Mouse (Mus musculus) urinary bladder, postnatal 36 days (tissue): Measurements from ENCODE around the gene H6pd.
A peak's percentile ranks its signal among the peaks of the same experiment; 100 is the strongest.

Source experiments
- DNase-seq, 2 experiments: peaks; one replicate each; pipeline ENCODE4 v3.0.0; 2022; ENCODE audit warnings: low spot score in 2 of 2, mixed read lengths in 1 of 2

H6pd gene

DNA sequence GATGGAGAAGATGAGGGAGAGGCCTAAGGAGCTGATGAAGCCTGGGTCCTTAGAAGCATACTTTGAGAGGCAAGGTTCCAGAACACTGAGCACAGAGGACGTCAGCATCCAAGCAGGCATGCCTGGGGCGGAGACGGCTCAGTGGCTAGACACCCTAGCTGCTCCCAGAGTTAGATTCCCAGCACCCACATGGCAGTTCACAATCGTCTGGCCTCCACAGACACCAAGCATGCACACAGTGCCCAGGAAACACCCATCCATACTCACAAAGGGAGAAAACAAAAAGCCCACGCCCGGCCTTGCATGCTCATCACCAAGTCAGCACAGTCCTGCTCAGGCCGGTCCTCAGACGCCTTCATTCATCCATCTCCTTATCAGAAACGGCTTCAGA is 9.3 kb downstream of the H6pd start:
- DNase-seq: no peak

DNA sequence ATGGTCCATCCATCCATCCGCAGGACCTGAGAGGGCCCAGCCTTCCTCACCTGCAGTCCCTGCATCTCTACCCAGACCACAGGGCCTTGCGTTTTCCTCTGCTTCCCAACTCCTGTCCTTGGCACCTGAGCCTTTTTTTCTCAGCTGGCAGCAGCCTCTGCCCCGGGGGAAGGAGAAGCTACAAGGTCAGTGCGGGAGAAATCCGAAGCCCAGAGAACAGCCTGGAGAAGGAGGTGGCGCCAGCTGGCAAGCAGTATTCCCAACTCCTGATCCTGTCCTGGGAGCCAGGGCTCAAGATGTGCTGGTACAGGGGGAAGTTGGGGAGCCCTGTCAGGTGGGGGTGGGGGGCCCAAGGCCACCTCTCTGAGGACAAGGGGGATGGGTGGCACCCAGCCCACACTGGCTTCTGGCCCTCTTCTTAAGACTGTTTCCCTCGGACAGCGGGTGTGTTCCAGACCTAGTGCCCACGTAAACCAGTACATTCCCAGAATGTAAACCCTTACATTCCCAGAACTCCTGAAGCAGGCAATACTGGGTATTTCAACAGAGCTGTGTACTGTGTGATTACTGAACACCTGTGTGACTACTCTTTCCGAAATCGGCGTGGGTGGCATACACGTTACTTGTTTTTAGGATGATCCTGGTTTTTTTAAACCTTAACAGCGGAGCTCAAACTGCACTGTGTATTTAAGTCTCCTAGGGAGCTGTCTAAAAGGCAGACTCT is 9.9 kb downstream of the H6pd start:
- no peak for DNase-seq

DNA sequence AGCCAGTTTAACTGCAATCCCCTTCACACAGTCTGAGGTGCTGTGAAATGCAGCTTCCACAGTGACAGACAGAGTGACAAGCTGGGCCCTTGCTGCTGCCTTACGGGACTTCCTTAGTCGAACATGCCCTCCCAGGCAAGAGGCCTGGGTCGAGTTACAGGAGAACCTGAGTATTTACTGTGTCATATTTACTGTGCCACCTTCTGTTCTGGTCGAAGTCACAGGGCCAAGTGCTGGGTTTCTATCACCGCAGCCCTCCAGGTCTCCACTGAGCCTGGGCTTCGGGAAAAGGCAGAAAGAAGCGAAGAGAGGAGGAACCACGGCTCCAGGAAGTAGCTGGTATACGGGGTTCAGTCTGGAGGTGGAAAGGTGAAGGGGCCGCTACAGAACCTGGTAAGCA is 10.8 kb downstream of the H6pd start:
- no peak for DNase-seq

DNA sequence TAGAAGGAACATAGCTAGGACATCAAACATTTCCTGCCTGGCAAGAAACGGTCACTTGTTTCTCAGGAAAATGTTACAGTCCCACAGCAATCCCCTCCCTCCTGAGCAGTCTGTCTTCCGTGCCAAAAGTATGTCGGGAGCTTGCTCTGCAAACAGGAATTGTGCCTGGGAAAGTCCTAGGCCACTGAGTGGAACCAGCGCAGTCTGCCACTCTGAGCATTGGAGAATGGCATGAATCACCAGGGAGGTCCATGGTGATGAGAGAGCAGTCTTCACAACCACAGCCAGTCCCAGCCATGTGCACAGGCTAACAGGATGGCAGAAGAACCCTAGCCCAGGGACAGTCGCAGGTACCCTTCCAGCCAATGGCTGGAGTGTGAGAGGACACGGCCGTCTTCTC is 12.4 kb downstream of the H6pd start:
- no peak for DNase-seq

DNA sequence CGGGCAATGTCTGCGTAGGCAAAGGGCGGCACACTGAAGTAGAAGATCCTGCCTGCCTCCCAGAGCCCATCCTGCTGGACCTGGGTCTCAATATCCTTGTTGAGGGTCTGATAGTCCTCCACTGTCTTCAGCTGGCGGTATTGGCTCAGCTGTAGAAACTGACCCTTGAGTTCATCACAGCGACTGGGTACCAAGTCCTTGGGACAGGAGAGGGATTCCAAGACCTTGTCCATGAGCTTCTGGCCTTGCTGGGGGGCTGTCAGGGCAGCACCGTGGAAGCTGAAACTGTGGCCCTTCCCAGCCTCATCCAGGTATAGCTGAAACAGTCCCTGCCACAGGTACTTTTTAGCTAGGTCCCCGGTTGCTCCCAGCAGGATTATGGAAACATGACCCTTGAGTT is 12.9 kb downstream of the H6pd start:
- DNase-seq: no peak

DNA sequence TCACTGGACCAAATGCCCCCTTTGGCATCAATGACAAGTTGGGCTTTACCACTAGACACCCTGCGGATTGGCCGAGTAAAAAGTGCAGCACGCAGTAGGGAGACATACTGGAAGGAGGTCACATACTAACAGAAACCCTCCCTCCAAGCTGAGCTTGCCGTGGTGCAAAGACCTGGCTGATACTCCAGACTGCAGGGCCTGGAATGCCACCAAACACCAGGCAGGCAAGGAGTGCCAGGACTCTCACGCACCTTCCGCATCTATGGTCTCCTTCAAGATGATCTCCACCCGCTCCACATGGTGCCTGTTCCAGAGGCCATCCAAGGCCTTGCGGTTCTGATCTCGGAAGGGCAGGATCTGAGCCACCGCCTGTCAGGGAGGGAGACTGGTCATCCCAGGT is 14.6 kb downstream of the H6pd start:
- DNase-seq: no peak

DNA sequence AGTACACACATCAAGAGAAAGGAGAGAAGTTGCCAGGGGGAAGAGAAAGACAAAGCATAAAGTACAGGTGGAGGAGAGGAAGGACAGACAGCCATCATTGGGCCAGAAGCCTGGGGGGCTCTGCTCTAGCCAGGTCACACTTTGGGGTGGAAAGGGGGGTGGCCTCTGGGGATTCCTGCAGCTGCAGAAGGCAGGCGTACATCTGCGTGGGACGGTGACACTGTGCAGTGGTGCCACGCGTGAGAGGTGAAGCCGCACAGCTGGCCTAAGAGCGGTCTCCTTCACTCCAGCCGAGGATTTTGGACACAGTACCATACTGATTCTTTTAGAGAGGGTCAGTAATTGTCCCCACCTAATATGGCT is 16.2 kb downstream of the H6pd start:
- DNase-seq: no peak

DNA sequence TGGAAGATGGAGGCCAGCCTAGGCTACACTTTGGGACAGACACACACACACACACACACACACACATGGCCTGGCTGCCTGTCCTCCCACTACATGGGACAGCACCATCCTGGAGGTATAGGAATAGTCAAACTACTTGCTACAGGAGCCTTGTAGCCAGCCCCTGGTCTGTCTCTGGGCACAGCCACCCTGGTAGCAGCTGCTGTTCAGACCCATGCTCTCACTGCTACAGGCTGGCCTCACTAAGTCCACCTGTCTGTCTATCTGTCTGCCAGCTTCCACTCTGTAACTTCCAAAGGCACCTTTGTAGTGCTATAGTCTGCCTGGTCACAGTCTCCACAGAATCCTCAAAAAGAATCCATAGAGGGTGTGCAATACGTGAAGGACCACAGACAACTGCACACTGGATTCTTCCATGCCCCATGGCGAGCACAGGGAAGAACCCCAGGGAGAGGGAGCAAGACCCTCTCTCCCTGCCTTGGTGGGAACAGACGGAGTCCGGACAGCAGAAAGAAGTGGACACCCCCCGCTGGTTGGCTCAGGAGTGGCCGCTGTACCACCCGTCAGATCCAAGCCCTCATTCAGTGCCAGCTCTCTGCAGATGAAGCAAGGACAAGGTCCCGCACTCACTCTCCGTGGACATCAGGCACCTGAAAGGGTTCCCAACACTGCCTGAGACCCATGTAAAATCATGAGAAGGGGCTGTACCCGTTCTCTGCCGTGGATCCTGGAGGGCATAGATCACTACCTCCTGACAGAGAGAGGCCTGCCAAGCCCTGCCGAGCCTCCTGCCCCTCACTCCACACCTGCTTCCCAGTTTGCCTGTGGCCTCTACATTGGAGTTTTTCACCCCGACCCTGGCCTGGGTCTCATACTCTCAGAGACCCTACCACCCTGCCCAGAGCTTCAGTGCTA is 16.8 kb downstream of the H6pd start:
- no peak for DNase-seq

DNA sequence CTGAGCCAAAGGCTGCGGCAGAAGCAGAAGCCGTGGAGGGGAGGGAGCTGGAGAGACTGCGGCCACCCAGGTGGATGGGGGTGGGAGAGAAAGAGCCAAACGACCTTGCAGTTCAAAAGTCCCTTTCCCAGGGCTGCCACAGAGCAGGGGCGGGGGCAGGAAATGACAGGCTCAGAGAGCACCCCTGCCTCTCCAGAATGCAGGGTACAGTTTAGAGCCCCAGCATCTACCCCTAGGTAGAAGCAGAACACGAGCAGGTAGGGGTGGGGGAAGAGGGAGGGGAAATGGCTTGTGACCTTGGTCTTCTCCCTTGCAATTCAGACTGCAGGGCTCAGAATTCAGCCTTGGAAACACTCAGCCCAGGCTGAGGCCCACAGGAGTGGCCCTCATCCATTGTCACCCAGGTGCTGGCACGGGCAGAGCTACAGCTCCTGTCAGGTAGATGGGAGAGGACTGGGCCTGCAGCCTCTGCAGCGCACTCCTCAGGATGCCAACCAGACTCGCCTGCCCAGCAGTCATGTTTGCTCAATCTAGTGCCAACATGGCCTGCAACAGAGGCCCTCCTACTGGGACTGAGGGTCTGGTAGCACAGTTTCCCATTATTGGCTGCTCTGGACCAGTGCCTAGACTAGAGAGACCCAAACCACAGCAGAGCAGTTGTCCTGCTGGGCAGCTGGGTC is 17.7 kb downstream of the H6pd start:
- no peak for DNase-seq

DNA sequence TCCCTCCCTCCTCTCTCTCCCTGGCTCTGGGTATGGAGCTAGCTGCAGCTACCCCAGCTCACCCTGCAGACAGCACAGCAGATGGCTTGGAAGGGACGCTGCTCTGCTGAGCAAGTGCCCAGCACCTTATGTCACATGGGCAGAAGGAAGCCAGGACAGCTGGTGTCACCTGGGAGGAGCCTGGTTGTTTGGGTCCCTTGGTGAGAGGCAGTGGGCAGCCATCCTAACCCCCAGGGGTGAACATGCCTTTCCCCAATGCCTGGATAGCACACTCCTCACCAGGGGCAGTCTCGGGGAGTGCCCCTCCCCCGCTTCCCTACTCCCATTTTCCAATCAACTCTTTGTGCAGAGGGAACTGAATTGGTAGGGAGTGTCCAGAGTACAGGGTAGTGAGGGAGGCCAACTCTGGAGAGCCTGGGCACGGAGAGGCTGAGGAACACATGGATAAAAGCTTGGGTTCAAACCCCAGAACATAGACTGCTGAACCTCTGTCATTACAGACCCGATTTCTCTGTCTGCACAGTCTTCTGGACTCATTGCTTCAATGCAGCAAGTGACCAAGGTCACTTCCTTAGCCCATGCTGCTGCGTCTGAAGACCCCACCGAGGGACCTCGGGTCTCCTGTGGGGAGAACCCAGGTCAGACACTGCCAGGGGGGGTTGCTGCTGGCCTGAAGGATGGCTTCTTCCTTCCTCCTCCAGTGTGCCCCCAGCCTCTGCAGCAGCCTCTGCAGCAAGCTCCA is 18.4 kb downstream of the H6pd start:
- no peak for DNase-seq

DNA sequence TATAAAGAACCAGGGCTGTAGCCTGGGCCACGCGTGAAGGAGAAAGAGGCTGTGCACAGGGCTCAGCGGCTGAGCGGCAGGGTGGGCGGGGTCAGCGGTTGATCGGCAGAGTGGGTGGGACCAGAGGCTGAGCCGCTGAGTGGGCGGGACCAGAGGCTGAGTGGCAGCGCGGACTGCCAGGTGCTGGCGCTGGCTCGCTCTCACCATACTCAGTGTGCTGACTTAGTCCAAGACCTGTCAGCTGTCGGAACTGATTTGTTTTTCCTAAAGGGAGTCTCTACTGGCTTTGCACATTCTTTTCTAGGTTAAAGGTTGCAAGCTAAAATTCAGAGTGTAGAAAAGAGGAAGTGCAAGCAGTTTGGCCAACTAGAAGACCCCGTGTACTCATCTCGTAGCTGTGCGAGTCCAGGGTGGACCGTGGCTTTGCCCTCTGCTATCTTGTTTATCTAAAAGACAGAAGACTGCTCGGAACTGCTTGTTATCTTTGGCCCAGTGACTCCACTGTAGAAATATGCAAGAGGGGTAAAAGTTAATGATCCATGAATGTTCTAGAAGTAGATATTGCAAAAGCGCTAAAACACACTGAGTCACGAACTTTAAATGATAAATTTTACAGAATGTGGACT is 19.8 kb downstream of the H6pd start:
- DNase-seq: peak; percentile 79 to 90

DNA sequence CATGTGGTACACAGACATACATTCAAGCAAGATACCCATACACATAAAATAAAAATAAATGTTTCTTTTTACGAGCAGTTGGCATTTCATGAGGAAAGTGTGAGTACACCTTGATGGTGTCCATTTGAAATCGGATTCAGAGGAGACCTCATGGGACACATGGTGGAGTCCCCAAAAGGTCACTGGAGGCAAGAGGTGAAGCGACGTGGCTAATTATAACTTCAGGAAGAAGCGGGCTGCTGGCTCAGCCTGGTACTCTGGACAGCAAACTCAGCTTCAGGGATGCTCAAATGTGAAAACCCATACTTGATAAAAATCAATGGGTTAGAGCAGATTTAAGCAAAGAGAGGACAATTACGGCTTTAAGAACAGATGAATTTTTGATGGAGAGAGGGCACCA is 20.5 kb downstream of the H6pd start:
- no peak for DNase-seq

DNA sequence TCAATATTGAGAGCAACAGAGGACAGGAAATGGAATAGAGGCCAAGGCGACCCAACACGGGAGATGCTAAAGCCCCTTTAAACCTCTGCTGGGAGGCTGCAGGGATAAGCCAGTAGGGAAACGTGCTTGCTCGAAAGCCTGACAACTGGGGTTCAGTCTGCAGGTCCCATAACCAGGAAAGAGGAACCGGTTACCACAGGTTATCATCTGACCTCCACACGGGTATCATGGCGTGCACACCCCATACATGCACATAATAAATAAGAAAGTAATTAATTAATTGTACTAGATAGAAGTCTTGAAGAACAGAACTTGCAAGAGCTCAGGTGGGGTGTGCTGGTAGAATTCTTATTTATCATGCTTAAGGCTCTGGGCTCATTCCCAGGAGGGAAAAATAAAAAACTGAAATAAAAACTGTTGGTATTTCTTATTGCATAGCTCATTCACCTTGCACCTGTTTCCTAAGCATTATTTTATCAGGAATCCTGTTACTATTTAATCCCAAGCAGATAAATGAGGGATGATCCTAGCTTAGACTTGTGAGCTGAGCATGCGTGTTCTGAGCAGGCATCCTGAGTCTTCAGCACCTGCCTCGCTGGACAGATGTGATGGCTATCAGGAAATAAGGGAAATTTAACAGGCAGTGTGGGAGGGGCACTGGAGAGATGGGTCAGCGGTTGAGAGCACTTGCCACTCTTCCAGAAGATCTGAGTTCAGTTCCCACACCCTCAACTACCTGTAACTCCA is 22.0 kb downstream of the H6pd start:
- DNase-seq: no peak

DNA sequence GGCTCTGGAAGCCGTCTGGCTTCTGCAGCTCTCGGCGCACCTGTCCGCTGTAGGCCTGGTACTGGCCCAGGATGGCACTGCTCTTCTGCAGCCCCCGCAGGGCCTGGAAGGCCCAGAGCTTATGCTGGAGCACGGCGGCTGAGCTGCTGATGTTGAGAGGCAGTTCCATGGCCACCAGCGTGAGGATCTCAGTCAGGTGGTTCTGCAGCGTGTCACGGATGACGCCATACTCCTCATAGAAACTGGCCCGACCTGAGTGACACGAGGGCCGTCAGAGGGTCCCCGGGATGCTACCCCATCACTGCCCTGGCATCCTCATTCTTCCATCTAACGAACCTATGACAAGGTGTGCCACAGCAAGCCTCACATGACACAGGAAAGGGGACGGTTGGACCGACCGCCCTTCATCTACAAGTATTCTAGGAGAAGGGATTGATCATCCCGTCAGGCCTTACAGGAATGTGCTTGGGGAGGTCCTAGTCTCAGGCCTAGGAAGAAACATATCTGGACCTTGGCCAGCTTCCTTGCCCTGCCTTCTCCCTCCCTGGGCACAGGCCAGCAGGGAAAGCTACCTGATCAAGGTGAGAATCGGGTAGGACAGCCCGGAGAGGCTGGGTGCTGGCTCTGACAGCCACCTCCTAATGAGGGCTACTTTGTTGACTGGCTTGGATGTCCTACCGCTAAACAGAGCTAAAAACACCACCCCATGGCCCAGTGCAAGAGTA is 24.7 kb downstream of the H6pd start:
- DNase-seq: no peak

DNA sequence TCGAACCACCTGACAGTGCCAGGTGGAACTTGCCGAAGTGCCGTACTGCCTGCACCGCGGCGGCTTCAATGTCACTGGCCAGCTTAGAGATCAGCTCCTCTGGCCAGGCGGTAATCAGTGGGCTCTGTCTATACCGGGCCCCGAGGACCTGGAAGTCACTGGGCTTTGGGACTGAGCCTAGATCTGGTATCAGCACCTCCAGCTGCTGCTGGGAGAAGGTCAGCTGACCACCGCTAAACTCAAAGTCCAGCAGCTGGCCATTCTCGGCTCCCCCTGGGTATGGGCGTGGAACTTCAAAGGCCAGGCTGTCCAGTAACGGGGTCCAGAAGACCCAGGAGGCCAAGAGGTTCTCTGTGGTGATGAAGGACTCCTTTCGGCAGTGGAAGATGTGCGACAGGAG is 26.7 kb downstream of the H6pd start:
- no peak for DNase-seq

DNA sequence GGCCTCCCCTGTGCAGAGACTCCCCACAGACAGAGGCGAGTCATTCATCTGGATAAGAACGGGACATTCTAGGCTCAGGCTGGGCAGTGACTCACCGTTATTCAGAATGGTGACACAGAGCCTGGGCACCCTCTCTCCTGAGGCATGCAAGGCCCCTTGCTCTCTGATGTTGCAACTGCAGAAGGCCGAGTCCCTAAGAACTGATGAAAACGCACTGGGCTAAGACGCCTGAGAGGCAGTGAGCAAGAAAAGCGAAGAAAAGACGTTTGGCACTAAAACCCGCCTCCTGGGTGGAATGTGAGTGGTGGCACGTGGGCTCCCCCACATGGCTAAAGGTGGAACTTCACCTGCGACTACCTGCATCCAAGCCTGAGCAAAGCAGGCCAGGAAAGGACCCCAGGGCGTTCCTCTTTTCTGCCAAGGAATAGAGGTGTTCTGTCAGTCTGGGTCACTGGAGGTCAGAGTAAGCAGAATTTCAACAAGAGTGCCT is 29.0 kb downstream of the H6pd start:
- DNase-seq: peak; percentile 71 to 78

DNA sequence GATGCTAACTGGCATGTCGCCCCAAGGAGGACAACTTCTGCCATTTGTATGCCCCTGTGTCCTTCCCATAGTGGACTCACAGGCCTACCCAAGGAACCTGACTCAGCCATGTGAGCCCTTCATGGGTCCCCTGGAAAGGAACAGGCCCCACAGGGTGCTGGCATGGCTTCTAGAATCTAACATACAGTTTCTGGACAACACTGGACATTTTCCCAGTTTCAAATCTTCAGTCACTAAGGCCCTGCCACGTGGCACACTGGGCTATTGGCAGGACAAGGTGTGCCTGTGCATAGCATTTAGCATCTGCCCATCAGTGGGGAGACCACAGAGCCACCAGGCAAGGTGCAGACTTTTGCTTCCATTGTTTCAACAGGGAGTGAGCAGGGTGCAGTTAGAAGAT is 30.0 kb downstream of the H6pd start:
- DNase-seq: no peak

DNA sequence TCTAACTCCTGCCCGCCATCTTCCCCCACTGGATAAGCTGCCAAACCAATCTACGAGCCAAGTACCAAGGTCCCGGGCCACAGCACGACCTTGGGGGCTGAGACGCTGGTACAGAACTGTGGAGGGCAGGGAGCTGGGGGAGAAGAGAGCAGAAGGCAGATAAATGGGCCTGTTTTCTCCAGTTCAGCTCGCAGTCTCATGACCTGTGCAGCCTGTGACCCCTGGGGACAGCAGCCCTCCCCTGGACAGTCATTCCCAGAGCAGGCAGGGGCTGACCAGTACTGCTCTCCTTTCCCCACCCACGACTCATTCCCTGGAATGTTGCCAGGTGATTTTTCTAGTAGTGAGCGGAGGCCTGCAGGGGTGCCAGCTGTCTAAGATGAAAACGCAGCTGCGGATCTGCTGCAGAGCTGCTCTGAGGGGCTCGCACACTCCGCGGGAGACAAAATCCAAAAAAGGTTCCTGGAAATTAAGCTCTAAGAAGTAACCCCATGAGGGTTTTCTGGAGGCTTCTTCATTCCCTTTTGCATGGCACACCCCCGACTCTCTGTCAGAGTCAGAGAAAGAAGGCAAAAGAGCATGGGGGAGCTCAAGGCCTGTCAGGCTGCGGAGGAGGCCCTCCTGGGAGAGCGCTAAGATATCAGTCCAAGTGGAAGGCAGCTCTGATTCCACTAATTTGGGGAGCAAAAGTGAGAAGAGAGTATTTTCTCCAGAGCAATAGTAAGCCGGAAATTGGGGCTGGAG is 30.9 kb downstream of the H6pd start:
- no peak for DNase-seq

DNA sequence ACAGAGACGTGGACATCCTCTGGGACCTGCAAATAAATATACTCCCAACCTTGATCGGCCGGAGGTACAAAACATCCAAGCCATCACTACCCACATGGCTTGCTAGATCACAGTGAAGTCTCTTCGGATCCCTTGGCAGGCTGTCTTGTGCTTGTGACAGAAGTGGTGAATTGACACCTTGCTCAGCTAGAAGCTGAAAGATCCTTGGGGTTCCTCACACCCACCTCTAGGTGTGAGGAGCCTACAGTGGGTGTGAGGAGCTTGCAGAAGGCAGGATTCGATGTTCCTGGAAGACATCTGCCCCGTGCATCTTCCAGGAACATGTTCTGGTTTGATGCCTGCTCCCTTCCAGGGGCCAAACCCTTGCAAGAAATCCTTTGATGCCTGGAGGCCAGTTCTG is 31.6 kb downstream of the H6pd start:
- no peak for DNase-seq
